Mouse (Mus musculus) embryo, embryonic 10.5 days (tissue): ENCODE data around the gene Scgb1c1.
"Not testable (repeated sequence)": the region's sequence is repeated elsewhere in the genome, so short reads cannot be mapped to it uniquely, and the experiment has no call there.

Experiments
- DNase-seq: peaks from one replicate; pipeline ENCODE4 v3.0.0-alpha.2; 2015; ENCODE audit warnings: low spot score

Scgb1c1 gene

GRCm38 (mm10) chr7:140880865-140881515, 35.6 kb downstream of the Scgb1c1 start:
- no peak for DNase-seq

- peak; percentile 96 for DNase-seq
Observed at GRCm38 (mm10) chr7:140881696-140882468, 36.5 kb downstream of the Scgb1c1 start, which contains the start of the genes Psmd13 and Sirt3. Gene Psmd13, plus strand, starts transcription at chr7:140881968. Gene Sirt3, minus strand, starts transcription at chr7:140882309.

- no peak for DNase-seq
Observed at GRCm38 (mm10) chr7:140882469-140882803, 37.1 kb downstream of the Scgb1c1 start.

- not testable (repeated sequence) for DNase-seq
Observed at GRCm38 (mm10) chr7:140890636-140891035, 45.3 kb downstream of the Scgb1c1 start.

- no peak for DNase-seq
Observed at GRCm38 (mm10) chr7:140894031-140894430, 48.7 kb downstream of the Scgb1c1 start.

GRCm38 (mm10) chr7:140894611-140895010, 49.3 kb downstream of the Scgb1c1 start:
- no peak for DNase-seq
